Mouse (Mus musculus): ENCODE measurements around the gene Fcamr.

Fcamr gene

DNA sequence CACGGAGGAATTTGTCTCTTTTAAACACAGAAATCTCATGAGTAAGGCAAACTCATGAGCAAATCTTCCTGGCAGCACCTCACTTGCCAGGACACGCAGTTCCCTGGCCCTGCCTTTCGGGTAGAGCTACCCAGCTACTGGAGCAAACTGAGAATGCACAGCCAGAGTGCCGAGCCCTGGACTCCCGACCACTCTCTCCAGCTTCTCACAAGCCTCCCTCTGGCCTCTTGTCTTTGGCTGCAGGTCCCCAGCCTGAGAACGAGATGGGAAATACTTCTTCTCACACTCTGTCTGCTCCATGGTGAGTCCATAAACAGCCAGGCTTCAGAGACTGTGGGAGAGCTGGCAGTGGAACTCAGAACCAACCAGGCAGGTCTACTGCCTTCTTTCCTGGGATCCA is 2.3 kb downstream of the Fcamr start:
- DNase-seq (ENCODE audit: low spot score): no peak

DNA sequence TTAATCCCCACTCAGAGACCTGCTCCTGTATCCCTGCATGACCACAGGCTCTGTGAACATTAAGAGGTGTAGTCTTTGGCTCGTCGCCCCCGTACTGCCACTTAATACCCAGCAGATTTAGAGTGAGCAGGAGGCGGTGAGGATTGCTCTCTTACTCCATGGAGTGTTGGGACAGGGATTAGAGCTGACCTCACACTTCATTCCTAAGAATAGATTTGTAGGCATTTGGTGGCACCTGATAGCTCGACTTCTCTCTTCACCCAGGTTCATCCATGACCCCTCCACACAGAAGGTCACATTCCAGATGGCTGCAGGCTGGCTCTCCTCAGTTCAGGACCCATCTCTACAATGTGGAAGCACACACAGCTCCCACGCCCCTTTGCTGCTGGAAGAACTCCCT is 3.6 kb downstream of the Fcamr start:
- no peak for DNase-seq (ENCODE audit: low spot score)

DNA sequence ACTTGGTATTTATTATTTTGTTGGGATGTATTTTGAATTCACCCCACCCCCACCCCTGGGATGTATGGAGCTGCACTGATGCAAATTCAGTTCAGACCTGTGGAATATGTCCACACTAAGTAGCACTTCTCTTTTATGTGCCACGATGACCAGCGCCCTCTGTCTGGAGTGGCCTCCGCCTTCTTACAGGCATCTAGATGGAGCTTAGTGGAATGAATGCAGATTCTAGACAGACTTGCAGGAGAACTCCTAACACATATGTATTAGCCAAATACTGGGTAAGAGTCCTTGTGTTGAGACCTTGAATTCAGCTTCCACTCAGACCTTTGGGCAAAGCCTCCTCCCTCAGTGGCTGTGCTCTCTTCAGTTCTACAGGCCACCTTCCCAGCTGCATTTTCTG is 10.2 kb downstream of the Fcamr start:
- no peak for DNase-seq (ENCODE audit: low spot score)

DNA sequence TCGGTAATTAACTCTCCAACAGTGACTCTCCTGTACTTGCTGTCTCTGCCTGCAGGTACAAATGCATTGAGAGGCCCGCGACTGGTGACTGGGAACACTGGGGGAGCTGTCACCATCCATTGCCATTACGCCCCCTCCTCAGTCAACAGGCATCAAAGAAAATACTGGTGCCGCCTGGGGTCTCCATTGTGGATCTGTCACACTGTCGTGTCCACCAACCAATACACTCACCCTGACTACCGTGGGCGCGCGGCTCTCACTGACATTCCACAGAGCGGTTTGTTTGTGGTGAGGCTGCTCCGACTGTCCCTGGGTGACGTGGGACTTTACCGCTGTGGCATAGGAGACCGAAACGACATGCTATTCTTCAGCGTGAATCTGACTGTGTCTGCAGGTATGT is 10.6 kb downstream of the Fcamr start:
- no peak for DNase-seq (ENCODE audit: low spot score)

DNA sequence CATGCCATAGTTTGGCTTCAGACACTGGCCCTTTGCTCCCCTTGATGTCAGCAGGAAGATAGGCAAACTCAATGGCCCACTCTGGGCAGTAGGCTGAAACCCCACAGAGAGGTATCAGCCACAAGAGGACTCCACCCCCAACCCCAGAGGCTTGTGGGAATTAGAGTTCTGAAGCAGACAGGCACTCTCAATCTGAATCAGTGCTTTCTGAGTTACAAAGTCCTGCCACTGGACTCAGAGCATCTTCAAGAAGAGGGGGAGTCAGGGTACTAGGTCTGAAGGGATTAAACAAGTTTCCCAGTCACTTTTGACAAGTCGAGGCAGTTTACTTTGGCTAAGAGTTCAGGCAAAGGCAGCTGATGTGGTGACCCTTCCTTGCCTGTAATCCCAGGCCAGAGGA is 19.0 kb downstream of the Fcamr start:
- DNase-seq (ENCODE audit: low spot score): no peak

DNA sequence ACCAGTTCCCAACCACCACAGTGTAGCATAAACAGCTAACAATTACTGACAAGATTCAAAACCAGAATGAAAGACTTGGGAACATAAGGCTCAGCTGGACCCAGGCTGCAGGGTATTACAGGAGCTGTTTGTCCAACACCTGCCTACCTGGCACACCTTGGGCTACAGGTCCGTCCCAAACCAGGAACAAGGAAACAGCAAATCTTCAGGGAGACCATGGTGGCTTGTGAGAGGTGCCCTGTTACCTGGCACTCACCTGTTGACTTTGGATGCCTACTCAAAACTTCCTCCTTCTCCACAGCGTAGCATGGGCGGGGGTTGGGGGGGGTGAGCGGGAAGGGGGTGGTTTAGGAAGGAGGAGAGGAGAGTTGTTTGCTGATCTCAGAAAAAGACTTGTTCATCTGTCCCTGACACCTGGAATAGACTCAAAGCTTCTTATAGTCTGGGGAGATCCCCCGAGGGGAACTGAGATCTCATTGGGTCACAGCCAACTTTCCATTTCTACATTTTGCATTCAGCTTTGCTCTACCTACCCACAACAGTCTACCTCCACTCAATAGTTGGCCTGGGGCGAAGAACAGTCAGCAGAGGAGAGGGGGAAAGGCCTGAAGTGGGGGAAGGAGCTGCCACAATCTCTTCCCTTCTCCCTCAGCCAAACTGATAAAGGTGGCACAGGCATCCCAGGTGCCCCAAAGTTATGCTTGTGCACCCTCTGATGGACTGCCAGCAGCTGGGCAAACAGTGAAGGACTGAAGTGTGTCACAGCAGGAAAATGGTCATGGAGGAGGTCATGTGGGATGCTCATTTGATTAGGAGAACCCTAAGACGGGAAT is 19.8 kb downstream of the Fcamr start:
- DNase-seq (ENCODE audit: low spot score): no peak

DNA sequence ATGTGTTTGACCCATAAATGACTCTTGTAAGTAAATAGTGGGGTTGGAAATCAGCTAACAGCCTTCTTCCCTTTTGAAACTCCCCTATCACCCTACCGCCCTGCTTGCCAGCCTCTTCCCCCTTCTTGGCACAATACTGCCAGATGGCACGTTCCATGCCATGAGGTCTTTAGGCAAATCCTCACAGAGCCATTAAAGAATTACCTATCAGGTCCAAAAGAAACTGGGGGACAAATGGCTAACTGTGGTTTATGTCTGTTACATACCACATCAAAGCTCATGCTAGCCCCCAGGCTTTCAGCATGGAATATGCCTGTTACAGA is 20.4 kb downstream of the Fcamr start:
- no peak for DNase-seq (ENCODE audit: low spot score)

DNA sequence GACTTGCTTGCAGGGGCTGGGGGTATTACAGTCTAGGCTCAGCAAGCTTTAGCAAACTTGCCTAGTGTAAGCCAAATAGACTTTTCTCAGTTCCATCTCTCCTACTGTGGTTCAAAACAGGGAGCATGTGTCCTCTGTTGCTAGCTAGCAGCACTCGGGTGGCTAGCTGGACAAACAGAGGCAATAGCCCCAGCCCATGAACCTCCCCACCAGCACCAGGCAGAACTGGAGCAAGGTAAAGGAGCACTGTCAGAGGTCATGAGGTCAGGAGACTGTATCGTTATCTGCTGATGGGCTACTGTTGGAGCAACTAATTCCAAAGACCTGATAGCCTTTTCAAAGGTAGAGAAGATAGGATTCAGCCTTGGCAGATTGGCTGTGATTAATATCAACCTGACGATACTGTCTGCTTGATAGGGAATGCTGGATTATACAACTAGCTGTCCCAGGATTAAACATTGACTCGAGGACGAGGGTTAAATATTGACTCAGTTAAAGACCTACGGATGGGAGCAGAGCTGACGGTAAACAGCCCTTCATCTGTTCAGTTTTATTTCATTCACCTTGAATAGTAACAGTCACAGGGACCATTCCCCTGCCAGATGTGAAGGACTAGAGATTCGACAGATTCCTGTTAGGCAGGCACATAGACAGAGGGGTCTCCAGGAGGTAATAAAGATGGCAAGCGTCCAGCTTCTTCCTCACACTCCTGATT is 21.4 kb downstream of the Fcamr start:
- no peak for DNase-seq (ENCODE audit: low spot score)

DNA sequence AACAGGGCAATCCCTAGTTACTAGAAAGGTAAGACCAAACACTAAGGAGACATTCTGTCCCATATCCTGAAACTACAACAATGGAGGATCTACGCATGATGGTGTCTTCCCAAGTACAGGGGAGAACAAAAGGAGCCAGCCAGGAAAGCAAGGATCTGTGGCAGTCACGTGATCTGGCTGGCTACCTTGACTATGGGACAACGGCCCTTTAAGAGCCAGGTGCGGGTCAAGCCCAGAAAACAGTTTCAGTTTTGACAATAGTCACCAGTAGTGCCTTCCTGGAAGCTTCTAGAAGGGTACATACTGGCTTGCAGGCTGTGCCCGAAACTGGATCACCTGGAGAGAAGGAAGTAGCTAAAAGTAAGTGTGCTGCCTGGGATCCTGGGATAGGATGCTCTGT is 25.7 kb downstream of the Fcamr start, which contains the start of gene Pigr:
Pigr (plus strand) TSS at position 237 of the 400 bp plus-strand sequence.
- DNase-seq (ENCODE audit: low spot score): no peak

DNA sequence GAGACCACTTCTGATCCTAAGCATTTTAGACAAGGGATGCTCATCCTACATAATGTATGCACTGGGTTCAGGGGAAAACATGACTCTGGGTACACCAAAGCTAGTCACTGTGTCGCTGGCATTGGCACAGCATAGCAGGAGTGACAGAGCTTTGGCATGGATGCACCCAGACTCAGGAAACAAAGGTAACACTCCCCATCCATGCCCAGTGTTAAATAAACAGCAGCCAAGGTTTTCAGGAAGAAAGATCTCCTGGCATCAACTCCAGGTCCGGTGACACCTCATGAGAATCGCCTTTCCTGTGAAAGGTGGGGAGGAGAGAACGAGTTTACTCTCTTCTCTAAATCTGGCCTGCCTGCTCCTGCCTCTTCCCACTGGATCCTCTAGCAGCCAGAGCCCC is 28.0 kb downstream of the Fcamr start:
- no peak for DNase-seq (ENCODE audit: low spot score)

DNA sequence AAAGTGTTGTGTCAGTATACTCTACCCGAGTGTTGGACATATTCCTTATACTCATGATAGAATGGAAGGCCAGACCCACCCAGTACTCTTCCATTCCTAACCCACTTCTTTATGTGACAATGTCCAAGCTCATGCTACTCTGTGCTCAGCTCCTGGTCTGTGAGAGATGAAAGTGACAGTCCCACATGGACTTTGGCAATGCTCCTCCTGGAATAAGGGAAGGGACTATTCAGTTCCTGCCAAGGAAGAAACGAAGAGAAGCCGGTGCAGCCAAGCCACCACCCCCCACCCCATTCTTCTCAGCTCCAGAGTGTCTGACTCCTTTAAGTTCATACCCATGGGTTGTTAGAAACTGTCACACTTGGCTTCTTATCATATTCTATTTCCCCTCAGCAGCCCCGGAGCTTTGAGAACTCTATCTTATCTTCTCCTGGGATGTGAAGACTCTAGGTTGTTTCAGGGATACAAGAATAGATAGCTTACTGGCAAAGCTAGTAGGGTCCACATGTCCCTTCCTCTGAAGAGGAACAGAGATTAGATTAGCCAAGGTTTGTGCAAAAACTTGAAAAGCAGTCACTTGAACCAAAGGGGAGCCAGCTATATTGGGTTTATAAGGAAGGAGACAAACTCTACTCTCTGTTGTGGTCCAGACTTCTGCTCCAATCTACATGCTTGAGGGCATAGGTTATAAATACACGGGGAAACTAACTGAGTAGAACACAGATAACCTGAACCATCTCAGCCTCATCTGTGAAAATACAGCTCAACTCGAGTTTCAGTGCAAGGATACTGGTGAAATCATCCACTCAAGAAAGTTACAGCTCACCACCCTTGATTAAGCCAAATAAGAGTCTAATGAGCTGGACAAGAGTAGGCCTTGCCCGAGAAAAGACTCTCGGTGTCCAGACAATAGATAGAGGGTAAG is 29.5 kb downstream of the Fcamr start:
- no peak for DNase-seq (ENCODE audit: low spot score)

DNA sequence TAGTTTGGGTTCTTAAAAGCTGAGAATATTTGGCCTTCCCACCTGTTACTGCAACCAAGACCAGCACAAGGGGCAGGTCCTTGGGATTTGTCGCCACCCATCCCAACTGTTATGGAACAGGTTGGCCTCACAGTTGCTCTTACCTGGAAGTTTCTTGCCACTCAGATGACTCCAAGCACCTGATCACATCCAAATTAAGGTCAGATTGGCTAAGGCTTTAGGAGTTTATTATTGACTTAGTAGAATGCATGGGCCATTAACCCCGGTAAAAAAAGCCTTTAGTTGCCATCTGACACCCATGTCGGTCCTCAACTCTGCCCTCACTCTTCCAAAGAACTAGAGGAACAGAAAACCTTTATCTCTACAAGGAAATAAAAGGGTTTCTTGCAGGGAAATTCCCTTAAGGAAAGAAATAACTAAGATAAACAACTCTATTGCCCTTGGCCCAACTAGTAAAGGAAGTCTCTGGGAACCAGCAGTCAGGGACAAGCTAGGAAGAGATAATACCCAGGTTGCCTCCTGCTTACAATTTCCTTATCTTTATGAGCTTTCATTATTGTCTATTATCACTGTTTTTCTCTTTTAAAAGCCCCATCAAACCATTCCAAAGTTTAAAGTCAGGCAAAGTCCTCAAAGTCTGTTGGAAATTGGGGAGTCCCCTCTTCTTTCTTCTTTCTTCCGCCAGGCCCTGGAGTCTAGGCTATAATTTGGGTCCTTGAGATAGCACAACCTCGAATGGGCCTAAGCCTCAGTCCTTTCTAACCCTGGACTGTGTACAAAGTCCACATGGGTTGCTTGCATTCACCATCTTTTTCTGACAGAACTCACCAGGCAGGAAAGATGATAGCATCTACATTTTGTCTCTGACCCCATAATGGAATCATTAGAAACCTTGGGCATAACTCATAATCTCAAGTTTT is 31.8 kb downstream of the Fcamr start:
- no peak for DNase-seq (ENCODE audit: low spot score)

DNA sequence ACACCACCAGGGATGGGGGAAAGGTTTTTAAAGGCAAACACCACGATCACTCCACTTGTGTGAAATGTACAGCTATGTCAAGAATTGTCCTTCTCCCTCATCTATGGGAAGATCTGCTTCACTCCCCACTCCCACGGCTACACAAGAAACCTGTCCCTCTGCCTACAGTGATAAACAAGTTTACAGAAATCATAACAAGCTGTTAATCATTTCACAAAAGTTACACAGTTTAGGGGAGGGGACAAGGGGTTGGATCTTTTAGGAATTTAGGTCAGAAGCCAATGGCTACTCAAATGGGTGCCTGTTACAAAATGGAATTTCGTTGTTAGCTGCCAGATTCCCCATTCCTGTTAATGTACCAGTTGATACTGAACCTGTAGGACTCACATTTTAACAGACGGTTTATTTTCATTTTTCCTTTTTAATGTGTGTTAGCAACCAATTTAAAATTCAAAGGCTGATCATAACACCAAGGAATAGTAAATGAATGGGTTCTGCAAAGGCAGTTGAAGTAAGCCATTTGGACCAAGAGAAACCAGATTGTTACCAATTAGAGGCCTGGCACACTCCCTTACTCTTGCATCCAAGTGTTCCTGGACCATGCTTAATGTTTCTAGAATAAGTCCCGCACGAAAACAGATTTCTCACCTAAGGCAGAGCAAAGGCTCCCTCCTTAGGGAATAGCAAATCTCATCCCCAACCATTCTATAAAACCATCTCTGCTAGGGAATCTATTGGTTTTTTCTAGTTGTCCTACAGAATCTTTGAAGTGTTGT is 34.6 kb downstream of the Fcamr start:
- DNase-seq (ENCODE audit: low spot score): no peak

DNA sequence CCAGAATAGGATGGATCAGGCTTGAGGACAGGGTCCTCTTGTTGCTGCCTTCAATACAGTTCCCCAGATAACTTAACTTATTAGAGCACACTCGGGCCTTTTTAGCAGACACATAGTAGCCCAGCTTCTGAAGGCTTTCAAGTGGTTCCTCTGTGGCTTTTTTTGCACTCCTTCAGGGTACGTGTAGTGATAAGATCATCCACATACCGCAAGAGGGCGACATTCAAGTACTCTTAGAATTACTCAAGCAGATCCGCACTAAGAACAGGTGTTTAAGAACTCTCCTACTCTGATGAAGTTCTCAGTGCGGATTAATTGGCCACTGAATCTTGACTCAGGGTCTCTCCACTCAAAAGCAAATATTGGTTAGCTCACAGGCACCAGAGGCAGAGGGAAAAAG is 37.6 kb downstream of the Fcamr start:
- DNase-seq (ENCODE audit: low spot score): no peak

DNA sequence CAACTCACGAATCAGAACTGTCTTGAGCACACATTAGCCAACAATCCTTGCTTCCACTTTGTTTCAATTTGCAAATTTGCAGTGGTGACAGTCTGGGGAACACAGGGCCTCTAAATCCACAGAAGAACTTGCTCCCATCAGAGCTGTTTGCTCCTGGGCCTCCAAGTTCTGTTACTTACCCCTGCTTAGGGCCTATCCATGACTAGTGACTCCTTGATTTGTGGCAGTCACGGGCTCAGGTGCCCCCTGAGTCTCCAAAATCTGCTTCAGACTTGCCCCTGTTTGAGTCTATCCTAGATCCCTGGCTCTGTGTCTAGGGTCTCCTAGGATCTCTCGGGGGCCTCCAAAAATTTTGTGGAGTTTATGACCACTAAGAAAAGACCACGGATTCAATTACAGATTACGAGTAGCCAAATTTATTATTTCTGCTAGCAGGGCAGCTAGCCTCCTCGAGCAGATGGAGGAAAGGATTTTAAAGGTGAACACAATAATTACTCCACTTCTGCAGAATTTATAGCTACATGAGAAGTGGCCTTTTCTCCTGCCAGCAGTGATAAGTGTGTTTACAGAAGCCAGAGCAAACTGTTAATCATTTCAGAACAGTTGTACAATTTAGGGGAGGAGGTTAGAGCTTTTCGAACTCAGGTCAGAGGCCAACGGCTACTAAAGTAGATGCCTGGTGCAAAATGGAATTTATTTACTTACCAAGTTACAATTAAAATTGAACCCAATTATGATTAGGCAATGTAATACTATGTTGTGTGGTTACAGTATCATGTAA is 40.1 kb downstream of the Fcamr start:
- no peak for DNase-seq (ENCODE audit: low spot score)

DNA sequence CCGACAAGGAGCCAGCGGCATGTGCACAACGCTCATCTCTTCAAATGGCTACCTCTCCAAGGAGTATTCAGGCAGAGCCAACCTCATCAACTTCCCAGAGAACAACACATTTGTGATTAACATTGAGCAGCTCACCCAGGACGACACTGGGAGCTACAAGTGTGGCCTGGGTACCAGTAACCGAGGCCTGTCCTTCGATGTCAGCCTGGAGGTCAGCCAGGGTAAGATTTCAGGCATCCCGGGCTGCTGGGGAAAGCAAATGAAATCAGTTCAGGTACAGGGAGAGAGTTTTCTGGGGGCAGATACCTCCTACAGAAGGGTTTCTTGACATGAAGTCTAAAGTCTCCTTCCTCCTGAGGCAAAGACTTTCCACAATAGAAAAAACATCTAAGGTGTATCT is 40.9 kb downstream of the Fcamr start:
- DNase-seq (ENCODE audit: low spot score): no peak

DNA sequence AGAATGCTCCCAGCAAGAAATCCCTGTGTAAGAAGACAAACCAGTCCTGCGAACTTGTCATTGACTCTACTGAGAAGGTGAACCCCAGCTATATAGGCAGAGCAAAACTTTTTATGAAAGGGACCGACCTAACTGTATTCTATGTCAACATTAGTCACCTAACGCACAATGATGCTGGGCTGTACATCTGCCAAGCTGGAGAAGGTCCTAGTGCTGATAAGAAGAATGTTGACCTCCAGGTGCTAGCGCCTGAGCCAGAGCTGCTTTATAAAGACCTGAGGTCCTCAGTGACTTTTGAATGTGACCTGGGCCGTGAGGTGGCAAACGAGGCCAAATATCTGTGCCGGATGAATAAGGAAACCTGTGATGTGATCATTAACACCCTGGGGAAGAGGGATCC is 43.8 kb downstream of the Fcamr start:
- no peak for DNase-seq (ENCODE audit: low spot score)

DNA sequence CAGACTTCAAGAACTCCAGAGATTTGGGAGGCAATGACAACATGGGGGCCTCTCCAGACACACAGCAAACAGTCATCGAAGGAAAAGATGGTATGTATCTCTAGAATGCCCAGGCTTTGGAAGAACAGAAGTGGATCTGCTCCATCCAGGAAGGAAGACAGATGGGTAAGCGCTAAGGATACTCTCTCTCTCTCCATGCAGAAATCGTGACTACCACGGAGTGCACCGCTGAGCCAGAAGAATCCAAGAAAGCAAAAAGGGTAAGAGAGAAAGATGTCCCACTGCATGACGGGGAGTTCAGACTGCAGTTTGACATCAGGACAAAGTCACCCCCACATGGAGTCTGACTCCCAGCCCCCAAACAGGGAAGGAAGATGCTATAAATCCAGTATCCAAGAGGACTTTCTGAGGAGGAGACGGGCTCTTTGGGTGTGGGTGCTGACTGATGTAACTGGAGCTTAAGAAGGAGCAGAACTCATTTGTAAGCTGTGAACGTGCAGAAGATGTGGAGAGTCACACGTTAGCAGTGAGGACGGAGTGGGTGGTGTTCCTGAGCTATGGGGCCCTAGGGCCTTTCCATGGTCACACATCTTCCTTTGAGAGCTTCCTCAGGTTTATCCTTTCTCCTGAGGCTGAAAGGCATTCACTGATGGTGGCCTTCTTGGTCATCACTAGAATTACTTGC is 49.0 kb downstream of the Fcamr start:
- no peak for DNase-seq (ENCODE audit: low spot score)

DNA sequence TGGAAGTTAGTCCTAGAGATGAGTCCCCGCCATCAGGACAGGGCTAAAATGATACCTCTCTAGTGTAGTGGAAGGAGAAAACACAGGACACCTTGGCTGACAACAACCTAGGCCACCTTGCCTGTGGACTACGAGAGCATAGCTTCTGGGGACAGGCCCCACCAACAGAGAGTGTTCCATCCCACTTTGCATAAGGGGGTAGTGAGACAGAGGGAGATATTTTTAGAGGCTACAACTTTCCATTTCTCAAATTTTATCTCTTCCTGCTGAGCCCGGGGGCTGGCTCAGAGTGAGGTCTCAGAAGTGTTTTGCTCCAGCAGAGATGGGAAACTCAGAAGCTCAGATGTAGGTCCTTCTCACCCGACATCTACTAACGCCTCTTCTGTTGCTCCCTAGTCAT is 49.7 kb downstream of the Fcamr start:
- no peak for DNase-seq (ENCODE audit: low spot score)
